Mouse (Mus musculus) limb, embryonic 13.5 days (tissue): ENCODE data around the gene Htr6. TPM values are rescaled to one million over a fixed set of nuclear protein-coding genes. Genes with fewer than 3 reads are reported as not detected.

Experiments used
- ATAC-seq: fragments of 200-750 bp; cut with Nextera tagmentation; 2 replicates; pipeline ENCODE4 v1.8.0; 2017; ENCODE audit warnings: low read depth, moderate number of reproducible peaks, moderate TSS enrichment; ENCODE audit not compliant: low FRiP score
- H3K27ac ChIP-seq: fragments of 300-500 bp; sonication (generic); 2 replicates; pipeline ENCODE4 v1.5.1; 2015; ENCODE audit warnings: inconsistent platforms, mild to moderate bottlenecking, moderate library complexity
- H3K27me3 ChIP-seq: fragments of 300-500 bp; sonication (generic); 2 replicates; pipeline ENCODE4 v1.6.1; 2015; ENCODE audit warnings: mild to moderate bottlenecking, inconsistent platforms
- H3K36me3 ChIP-seq: fragments of 300-500 bp; sonication (generic); 2 replicates; pipeline ENCODE4 v1.6.1; 2015; ENCODE audit warnings: inconsistent platforms, mild to moderate bottlenecking, moderate library complexity
- H3K4me1 ChIP-seq: fragments of 300-500 bp; sonication (generic); 2 replicates; pipeline ENCODE4 v1.6.1; 2015; ENCODE audit warnings: inconsistent platforms
- H3K4me2 ChIP-seq: fragments of 300-500 bp; sonication (generic); replicated peaks from 2 replicates; pipeline ENCODE4 v1.6.1; 2015; ENCODE audit warnings: inconsistent platforms, mild to moderate bottlenecking, moderate library complexity
- H3K4me3 ChIP-seq: fragments of 300-500 bp; sonication (generic); 2 replicates; pipeline ENCODE4 v1.5.1; 2015; ENCODE audit warnings: moderate library complexity, mild to moderate bottlenecking, inconsistent platforms
- H3K9ac ChIP-seq: fragments of 300-500 bp; sonication (generic); 2 replicates; pipeline ENCODE4 v1.6.1; 2015; ENCODE audit warnings: mild to moderate bottlenecking, inconsistent platforms
- H3K9me3 ChIP-seq: fragments of 300-500 bp; sonication (generic); 2 replicates; pipeline ENCODE4 v1.6.1; 2016; ENCODE audit warnings: inconsistent platforms
- WGBS: fragments of 180-500 bp; shearing (Covaris S2); methylation state at CpG from one replicate; pipeline ENCODE4 v1.1.7; 2015; 5-methylcytosine and 5-hydroxymethylcytosine counted together
- polyA plus RNA-seq: library from polyadenylated mRNA; unstranded; fragments of >200 nt; fragmentation: Nextera tagmentation; extraction: Ambion mirVana; gene quantifications from 2 replicates; pipeline ENCODE4 v1.2.1, GENCODE M21; 2015

Htr6 gene
- polyA plus RNA-seq, 1 experiment from 2014 or later: 0.34 TPM

DNA sequence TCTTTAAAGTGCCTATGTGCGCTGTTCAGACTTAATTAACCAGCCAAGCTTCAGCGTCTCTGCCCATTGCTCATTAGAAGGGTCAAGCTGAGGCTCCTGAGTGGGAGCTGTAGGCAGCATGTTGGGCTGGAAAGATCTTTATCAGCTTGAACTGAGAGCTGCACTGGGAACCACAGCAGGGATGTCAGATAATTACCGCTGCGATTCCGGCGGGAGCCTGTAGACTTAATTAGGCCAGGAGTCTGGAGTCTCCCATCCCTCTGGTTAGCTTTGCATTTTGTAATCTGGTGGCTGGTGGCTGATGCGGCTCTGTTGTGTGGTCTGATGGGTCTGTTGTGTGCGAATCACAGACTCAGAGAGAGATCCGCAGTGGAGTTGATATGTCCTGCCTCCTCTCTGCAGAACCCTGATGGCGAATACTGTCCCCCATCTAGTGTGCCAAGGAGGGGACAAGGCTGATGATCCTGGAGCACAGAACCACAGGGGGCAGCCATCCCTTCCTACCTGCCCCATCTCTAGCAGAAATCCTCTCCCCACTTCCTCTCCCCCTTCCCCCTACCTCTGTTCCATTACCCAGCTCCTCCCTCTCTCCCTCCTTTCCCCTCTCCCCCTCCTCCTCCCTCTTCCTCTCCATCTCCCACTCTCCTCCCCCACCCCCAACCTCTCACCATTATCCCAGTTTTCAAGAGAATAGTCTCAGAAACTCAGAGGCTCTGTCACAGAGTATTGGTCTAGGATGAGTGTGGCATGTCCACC, 35.1 kb downstream of the Htr6 start:
- WGBS: 5% methylated on average over 10 of the region's 10 CpGs
- peaks cover 11% of the 10 kb centered on the region; the same call in 1 of the 2 replicates for H3K27me3 ChIP-seq
- H3K27ac ChIP-seq: no peak overlapping the region
- H3K9me3 ChIP-seq: peaks cover 6% of the 10 kb centered on the region; the same call in 1 of the 2 replicates
- H3K36me3 ChIP-seq: no peaks in the 10 kb centered on the region
- no peak overlapping the region for H3K4me2 ChIP-seq
- no peak overlapping the region for H3K4me3 ChIP-seq
- no peaks in the 10 kb centered on the region for H3K4me1 ChIP-seq
- H3K9ac ChIP-seq: no peak overlapping the region
- no peak for ATAC-seq

DNA sequence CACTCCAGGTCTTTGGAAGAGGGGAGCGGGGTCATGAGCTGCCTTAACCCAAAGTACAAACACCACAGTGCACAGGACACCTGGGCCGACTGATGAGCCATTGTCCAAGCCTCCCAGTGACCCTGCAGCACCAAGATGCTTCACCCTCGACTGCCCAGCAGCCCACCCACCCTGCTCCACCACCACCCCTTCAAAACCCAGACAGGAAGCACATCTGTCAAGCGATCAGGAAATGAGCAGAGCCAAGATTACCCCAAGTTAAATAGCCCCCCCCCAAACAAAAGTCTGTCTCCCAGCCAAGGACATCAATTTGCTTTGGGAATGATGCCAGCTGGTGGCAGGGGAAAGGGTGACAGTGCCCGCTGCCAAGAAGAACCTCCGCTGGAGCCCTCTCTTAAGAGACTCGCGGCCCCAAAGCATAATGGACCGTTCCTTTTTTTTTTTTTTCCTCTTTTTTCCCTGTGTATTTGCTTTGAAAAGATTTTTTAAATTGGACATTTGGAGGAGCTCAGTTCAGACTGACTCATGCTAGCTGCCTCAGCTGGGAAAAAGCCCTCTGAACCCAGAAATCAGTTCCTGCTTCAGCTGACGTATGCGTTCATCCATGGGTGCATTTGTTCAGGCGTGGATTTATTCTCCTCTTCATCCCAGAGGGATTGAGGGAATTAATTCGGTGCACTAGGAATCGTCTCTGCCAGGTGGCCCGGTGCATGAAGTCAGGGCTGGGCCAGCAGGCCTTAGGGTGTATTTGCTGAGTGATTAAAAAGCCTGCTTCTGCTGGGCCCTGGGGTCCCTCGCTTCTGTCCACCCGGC, 37.4 kb downstream of the Htr6 start:
- H3K36me3 ChIP-seq: no peaks in the 10 kb centered on the region
- H3K27me3 ChIP-seq: peaks cover 11% of the 10 kb centered on the region; the same call in 1 of the 2 replicates
- no peak overlapping the region for H3K27ac ChIP-seq
- H3K4me3 ChIP-seq: no peak overlapping the region
- no peak overlapping the region for H3K4me2 ChIP-seq
- H3K9ac ChIP-seq: no peak overlapping the region
- 66% methylated on average over 17 of the region's 17 CpGs for WGBS
- ATAC-seq: no peak
- no peaks in the 10 kb centered on the region for H3K9me3 ChIP-seq
- H3K4me1 ChIP-seq: no peaks in the 10 kb centered on the region

DNA sequence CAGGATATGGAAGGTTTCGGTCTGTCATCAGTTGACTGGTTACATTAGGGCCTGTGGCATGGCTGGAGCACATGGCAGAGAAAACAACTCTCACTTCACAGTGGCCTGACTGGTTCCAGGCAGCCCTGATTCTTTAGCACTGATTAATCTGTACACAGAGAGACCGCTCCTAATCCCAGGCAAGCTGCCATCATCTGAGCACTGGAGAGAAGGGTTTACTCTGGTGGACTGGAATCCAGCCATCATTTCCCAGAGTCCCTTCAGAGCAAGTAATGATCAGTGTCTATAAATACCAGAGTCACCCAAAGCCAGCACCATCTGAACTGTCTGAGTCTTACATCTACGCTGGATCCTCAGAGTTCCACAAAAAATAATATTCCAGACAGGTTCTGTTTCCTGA, 39.6 kb downstream of the Htr6 start:
- Histone ChIP-seq H3K4me3 (no peak overlapping the region), H3K4me1 (no peaks in the 10 kb centered on the region), H3K4me2 (no peak overlapping the region), H3K27ac (no peak overlapping the region), H3K9ac (no peak overlapping the region), H3K9me3 (no peaks in the 10 kb centered on the region), H3K27me3 (peaks cover 11% of the 10 kb centered on the region; the same call in 1 of the 2 replicates), H3K36me3 (no peaks in the 10 kb centered on the region)
- ATAC-seq: no peak
- WGBS: 94% methylated on average over 3 of the region's 3 CpGs

DNA sequence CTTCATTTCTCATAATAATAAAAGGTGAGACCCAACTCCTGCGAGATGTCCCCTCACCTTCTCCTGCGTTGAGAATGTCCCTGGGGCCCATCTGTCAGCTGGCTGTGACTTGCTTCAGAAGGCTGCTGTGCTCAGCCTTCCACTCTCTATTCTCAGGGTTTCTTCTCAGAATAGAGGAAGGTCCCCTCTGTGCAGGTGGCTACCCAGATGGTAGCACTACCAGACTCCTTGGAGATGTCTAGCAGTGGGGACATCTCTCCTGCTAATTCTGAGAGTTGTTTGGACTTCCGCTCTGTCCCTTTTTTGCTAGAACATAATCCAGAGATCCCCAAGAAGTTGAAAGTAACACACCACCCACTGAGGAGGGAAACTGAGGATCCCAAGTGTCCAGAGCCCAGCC, 40.4 kb downstream of the Htr6 start:
- 81% methylated on average over 3 of the region's 3 CpGs for WGBS
- no peaks in the 10 kb centered on the region for H3K4me1 ChIP-seq
- H3K27me3 ChIP-seq: 0 out of 2 replicates have a peak, but pooled peaks cover 6% of the 10 kb centered on the region
- no peak overlapping the region for H3K9ac ChIP-seq
- no peaks in the 10 kb centered on the region for H3K36me3 ChIP-seq
- no peak overlapping the region for H3K4me3 ChIP-seq
- no peak overlapping the region for H3K4me2 ChIP-seq
- H3K9me3 ChIP-seq: no peaks in the 10 kb centered on the region
- H3K27ac ChIP-seq: no peak overlapping the region
- no peak for ATAC-seq

DNA sequence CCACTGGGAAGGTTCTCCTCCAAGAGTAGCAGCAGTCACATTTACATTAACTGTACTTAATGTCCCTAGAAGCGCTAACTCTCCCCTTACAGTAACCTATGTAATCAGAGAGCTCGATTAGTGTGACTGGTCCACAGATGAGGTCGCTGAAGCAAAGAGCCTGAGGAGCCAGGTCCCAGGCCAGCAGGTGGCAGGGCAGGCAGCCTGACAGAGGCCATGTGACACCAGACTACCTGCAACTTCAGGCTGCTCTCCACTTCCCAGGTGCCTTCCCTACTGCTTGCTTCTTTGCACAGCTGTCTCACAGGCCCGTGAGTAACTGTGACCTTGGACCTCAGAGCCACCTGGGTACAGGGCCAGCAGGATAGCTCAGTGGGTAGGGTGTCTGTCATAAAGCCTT, 40.8 kb downstream of the Htr6 start:
- H3K9ac ChIP-seq: no peak overlapping the region
- H3K36me3 ChIP-seq: no peaks in the 10 kb centered on the region
- no peaks in the 10 kb centered on the region for H3K9me3 ChIP-seq
- H3K4me2 ChIP-seq: no peak overlapping the region
- H3K27me3 ChIP-seq: 0 out of 2 replicates have a peak, but pooled peaks cover 2% of the 10 kb centered on the region
- ATAC-seq: no peak
- H3K4me3 ChIP-seq: no peak overlapping the region
- no peaks in the 10 kb centered on the region for H3K4me1 ChIP-seq
- no peak overlapping the region for H3K27ac ChIP-seq
- 37% methylated on average over 4 of the region's 4 CpGs for WGBS

DNA sequence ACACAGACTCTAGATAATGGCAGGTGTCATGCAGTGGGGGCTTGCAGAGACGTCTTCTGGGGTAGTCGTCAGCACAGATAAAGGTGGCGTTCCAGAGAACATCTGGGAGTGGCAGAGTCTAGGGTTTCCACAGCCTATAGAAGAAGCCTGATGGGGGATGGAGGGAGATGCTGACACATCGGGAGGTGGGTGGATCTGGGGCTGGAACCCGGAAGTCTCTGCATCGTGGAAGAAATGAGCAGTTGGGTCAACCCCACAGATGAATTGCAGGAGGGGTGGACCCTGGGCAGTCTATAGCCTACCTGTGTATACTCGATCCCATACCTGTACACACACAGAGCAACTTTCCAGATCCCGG, 41.4 kb downstream of the Htr6 start:
- H3K4me1 ChIP-seq: no peaks in the 10 kb centered on the region
- no peak overlapping the region for H3K4me3 ChIP-seq
- WGBS: 84% methylated on average over 8 of the region's 8 CpGs
- no peak overlapping the region for H3K9ac ChIP-seq
- H3K9me3 ChIP-seq: no peaks in the 10 kb centered on the region
- no peak overlapping the region for H3K4me2 ChIP-seq
- H3K27ac ChIP-seq: no peak overlapping the region
- no peak for ATAC-seq
- no peaks in the 10 kb centered on the region for H3K36me3 ChIP-seq
- H3K27me3 ChIP-seq: no peaks in the 10 kb centered on the region

DNA sequence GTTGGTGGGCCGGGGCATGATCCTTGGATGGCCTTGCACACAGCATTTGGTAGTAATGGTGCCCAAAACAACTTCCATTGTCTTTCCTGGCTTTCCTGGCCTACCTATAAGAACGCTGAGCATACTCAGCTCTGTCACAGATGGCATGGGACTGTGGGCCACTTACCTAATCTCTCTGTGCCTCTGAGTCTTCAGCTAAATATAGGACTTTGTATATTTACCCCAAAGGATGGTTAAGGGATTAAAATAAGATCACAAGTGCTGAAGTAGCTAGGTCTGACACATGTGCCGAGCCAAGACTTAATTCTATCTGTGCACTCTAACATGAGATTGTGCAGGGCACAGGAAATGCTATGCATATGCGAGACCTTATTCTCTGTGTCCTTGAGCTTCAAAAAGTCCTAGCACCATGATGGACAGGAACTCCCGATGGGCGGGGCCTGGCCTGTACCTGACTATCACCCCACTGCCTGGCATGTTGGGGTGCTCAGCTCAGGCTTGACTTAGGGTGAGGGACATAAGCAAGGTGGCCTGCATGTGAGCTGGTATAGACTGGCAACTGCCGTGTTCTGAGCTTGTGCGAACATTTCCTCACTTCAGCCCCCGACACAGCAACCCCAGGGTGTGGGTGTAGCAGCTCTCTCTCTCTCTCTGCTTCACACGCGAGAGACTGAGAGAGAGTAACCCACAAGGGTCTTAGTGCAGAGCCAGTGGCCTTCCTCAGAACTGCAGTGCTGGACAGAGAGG, 41.9 kb downstream of the Htr6 start:
- WGBS: 79% methylated on average over 11 of the region's 11 CpGs
- ATAC-seq: no peak
- no peaks in the 10 kb centered on the region for H3K27me3 ChIP-seq

DNA sequence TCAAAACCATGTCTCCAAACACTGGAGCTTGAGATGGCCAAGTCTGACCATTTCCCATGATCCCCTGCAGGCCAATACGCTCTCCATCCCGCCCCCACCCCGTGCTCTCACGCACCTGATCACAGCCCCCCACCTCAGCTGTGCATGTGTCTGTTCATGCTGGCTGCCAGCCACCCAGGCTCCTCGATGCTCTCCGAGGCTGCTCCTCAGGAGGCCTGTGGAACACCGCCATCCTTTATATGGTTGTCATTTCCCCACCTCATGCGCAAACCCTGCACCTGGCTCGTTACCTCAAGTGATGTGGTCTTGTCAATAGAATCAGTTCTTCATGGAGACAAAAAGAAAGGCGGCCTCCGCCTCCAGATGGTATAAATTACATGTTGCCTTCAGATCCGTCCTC, 42.8 kb downstream of the Htr6 start:
- no peaks in the 10 kb centered on the region for H3K36me3 ChIP-seq
- no peak overlapping the region for H3K4me3 ChIP-seq
- ATAC-seq: no peak
- H3K4me1 ChIP-seq: no peaks in the 10 kb centered on the region
- 51% methylated on average over 12 of the region's 12 CpGs for WGBS
- no peaks in the 10 kb centered on the region for H3K27me3 ChIP-seq
- H3K4me2 ChIP-seq: no peak overlapping the region
- no peak overlapping the region for H3K27ac ChIP-seq
- no peak overlapping the region for H3K9ac ChIP-seq
- H3K9me3 ChIP-seq: no peaks in the 10 kb centered on the region

More for the DNA sequence above, 41.9 kb downstream of the Htr6 start:
- Histone ChIP-seq H3K9ac (no peak overlapping the region), H3K4me1 (no peaks in the 10 kb centered on the region), H3K36me3 (no peaks in the 10 kb centered on the region), H3K27ac (no peak overlapping the region), H3K9me3 (no peaks in the 10 kb centered on the region), H3K4me3 (no peak overlapping the region), H3K4me2 (no peak overlapping the region)

DNA sequence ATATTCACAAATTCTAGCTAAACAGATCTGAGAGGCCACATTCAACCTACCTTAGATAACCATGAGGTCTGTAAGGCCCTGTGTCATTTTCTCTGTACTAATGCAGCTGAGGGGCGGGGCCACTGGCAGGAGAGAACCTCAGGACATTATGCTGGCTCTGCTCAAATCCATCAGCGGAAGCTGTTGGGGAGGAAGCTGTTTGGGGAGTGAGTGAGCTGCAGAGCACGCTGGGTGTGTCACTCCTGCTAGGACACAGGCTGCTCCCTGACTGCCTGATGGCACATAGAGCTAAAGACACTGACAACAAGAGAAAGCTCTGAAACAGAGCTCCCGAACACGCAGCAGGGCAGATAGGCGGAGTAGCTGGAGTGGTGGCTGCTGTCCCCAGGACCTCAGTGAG, 44.7 kb downstream of the Htr6 start:
- Histone ChIP-seq H3K4me3 (no peak overlapping the region), H3K27me3 (no peaks in the 10 kb centered on the region), H3K9me3 (no peaks in the 10 kb centered on the region), H3K4me1 (no peaks in the 10 kb centered on the region), H3K27ac (no peak overlapping the region), H3K4me2 (no peak overlapping the region), H3K36me3 (no peaks in the 10 kb centered on the region), H3K9ac (no peak overlapping the region)
- WGBS: 72% methylated on average over 6 of the region's 6 CpGs
- no peak for ATAC-seq

DNA sequence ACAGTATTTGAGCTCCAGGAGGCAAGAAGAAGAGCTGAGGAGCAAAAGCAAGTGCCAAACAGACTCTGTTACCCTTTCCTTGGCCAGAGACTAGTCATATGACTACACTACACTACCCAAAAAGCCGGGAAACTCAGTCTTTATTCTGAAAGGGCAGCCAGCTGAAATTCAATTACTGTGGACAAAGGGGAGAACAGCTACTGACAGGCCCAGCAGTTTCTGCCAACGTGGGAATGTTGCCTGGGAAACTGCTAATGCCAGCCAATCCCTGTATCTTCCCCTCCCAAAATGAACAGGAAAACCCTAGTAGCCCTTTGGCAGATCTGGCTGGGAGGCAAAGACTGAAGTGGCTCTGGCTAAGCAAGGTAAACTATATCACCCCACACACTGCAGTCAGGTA, 51.0 kb downstream of the Htr6 start:
- H3K4me3 ChIP-seq: no peak overlapping the region
- no peak overlapping the region for H3K4me2 ChIP-seq
- 40% methylated on average over 2 of the region's 2 CpGs for WGBS
- no peak overlapping the region for H3K27ac ChIP-seq
- no peak overlapping the region for H3K9ac ChIP-seq
- H3K4me1 ChIP-seq: no peaks in the 10 kb centered on the region
- no peaks in the 10 kb centered on the region for H3K9me3 ChIP-seq
- H3K27me3 ChIP-seq: no peaks in the 10 kb centered on the region
- no peaks in the 10 kb centered on the region for H3K36me3 ChIP-seq
- no peak for ATAC-seq

DNA sequence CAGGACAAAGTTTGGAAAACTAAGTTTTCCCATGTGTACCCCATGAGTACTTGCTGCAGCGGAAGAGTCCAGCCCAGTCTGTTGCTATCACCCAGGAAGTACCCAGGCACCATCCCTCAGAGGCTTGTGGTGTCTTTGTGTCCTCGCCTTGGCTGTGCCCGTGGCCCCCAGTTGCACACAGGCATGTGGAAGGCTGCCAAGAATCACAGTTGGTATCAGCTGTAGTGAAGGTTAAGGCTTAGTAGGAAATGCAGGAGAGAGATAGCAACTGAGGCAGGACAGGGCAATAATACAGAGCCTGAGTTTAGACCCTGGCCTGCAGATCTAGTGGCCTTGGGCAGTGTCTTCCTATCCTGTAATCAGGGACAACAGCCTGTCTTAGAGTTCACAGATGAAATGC, 55.0 kb downstream of the Htr6 start:
- Histone ChIP-seq H3K4me3 (no peak overlapping the region), H3K36me3 (no peaks in the 10 kb centered on the region), H3K9ac (no peak overlapping the region), H3K27me3 (no peaks in the 10 kb centered on the region), H3K4me2 (no peak overlapping the region), H3K4me1 (no peaks in the 10 kb centered on the region), H3K27ac (no peak overlapping the region), H3K9me3 (no peaks in the 10 kb centered on the region)
- ATAC-seq: no peak
- WGBS: 73% methylated on average over 3 of the region's 3 CpGs

DNA sequence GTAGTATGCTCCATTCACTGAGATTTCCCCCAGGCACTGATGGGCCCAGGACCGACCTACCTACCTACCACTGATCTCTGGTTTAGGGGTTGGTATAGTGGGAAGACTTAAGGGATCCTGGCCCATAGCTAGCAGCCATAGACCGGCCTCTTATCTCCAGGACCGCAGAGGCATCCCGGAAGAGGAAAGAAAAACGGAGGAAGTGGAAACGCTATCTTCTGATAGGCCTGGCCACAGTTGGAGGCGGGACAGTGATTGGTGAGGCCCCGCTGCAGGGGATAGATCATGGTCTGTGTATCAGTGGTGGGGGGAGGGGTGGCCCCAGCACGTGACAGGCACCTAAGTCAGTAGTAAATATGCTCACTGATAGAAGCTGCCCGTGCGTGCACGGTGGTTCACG, 56.0 kb downstream of the Htr6 start:
- Histone ChIP-seq H3K4me2 (no peak overlapping the region), H3K9me3 (no peaks in the 10 kb centered on the region), H3K36me3 (no peaks in the 10 kb centered on the region), H3K4me1 (no peaks in the 10 kb centered on the region), H3K4me3 (no peak overlapping the region), H3K27ac (no peak overlapping the region), H3K27me3 (no peaks in the 10 kb centered on the region), H3K9ac (no peak overlapping the region)
- WGBS: 63% methylated on average over 13 of the region's 13 CpGs
- ATAC-seq: no peak; the same call in 1 of the 2 replicates
